Mouse (Mus musculus) retina, embryonic 14.5 days (tissue): ENCODE measurements around the gene Poc1a.

ENCODE experiments used
- DNase-seq: peaks from one replicate; pipeline ENCODE4 v3.0.0-alpha.2; 2015; ENCODE audit warnings: low spot score

The Poc1a gene

DNA sequence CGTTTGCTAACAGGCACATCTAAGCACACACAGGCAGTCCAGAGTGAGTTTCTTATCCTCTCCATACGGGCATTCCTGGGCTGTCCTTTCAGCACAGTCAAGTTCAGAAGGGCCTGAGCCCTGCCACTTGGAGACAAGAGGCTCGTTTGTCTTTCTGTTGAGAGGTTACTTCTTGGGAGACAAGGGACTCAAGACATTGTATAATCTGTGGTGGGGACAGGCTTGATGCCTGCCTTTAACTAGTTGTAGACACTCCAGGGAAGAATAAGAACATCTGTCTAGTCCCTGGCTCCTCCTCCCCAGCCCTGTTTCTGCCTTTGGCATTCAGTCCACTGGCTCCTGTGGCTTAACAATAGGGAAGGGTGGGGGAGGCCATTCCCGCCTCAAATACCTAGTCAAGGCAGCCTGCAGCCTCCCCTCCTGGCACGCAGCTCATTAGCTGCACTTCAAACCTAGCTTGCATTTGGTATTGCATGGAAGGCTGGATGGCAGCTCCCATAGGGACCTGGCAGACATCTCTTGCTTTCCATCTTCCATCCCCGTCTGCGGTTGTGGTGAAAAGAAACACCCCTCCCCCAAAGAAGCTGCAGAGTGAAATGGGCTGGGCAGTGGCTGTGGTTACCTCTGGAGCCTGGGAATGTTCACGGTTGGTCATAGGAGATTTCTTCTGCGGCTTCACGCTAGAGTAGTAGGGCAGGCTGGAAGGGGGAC, 57.8 kb downstream of the Poc1a start:
- DNase-seq: peak; percentile 46

DNA sequence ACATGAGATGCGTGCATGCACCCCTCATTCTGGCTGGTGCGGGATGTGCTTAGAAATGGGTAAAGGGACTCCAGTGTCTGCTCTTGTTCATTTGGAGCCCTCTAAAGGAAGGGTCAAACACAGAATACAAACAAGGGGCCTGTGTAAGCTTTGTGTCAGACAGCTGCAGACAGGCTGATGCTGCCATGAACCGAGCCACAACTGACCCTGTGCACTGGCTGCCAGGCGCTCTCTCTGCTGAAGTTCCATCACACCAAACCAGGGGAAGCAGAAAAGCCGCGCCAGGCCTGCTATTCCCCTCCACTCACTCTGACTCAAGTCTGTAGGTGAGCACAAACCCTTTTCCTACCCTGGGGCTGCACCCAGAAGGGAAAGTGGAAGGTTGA, 58.3 kb downstream of the Poc1a start:
- no peak for DNase-seq

DNA sequence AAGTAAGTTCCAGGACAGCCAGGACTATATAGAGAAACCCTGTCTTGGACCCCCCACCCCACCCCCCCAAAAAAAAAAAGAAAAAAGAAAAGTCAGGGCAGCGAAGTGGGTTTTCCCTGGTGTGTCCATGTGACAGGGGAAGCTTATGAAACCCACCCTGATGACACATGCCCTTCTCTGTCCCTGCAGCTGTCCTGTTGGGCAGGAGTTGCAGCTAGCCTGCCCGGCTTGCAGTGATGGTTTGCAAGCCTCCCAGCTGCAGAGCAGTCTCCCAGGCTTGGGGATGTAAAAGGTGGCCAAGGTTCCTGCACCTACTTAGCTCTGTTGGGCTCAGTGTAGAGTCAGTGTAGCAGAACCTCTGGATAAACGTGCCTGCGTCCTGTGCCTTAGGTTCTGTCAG, 58.9 kb downstream of the Poc1a start:
- DNase-seq: no peak

DNA sequence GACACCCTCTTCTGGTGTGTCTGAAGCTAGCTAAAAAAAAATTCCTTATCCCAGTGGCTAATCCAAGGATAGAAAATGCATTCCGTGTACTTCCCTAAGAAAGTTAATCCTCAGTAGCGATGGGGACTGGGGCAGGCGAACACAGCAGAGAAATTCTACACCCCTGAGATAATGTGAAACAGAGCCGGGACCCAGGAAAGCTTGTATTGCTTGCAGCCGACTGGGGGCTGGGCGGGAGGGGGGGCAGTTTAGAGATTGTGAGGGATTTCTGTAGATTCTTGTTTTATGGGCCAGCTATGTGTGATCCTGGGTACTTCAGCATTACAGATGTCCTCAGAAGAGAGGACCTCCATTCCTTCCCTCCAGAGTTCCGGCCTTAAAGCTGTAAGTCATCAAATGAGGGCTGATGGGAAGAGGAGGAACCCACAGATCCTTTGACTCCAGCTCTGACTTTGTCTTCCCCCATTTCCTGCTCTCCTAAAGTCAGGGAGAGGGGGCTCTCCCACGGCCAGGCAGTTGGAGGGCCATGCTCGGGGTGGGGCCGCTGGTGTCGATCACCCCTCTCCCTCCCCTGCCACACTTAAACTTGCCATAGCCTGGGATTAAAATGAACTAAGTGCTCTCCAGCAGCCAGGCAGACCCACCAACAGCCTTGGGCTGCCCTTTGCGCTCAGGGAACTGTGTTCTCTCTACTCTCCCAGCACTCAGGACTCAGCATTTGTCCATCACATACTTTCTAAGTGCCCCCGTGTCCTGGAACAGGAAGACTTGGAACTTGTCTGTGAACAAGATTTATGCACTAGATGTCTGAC, 59.8 kb downstream of the Poc1a start:
- DNase-seq: no peak

DNA sequence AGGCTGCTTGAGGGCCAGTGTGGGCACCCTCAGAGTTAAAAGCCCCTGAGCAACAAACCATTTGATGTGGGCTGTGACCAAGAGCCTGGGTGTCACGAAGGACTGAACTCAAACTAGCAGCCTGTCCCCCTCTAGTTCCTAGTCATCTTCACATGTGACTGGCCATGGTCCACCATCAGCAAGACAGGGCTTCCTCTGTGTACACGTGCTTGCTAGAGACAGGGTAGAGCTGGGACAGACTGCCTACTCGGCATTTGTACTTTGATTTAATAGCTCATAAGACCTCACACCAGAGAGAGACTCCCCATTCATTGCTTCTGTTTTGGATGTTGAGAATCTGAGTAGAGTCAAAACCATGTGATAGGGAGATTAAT, 60.4 kb downstream of the Poc1a start:
- no peak for DNase-seq

DNA sequence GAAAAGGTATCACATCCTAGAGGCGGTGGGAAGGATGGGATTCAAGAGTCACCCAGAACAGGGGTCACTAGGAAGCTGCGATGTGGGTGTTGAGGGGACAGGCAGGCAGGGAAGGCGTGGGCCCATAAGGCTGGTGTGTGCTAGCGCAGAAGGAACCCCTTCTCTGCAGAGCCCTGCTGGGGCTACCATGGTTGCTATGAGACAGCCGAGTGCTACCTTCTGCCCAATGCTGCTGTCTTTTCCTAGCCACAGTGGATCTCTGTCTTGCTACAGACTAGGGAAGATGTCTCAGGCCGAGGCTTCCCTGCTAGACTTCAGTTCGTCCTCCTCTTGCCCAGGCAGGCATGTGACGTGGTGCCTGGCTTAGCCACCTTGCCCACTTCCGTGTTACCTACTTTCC, 61.7 kb downstream of the Poc1a start:
- no peak for DNase-seq

DNA sequence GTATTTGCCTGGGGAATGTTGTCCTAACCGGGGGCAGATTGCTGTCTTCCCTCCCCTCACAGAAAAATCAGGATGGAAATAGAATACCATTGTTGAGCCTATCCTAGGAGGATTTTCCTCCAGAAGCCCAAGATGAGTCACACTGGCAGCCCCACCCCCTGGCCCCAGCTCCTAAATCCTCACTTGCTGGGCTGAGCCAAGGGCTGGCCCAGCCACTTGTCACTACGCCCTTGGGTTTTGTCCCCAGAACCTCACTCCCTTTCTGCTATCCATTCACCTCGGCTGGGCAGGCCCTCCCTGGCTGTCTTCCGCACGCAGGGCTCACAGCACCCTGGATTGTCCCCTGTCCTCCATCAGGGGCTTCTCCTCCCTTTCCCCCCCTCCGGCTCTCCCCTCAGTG, 64.3 kb downstream of the Poc1a start:
- DNase-seq: no peak

DNA sequence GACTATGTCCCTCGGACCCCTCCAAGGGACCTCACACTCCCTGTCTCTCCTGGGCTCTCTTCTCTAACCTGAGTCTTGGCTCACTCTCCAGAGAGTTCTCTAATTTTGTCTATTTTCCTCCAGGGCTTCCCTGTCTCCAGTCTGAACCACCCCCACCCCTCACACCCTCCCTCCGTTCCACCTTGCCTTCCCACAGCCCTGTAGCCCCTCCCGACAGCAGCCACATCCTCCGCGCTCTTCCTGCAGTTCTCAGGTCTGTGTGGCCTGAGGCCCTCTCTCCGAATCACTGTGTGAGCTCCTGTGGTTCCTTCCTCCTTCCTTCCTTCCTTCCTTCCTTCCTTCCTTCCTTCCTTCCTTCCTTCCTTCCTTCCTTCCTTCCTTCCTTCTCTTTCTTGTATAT, 64.8 kb downstream of the Poc1a start:
- DNase-seq: no peak

DNA sequence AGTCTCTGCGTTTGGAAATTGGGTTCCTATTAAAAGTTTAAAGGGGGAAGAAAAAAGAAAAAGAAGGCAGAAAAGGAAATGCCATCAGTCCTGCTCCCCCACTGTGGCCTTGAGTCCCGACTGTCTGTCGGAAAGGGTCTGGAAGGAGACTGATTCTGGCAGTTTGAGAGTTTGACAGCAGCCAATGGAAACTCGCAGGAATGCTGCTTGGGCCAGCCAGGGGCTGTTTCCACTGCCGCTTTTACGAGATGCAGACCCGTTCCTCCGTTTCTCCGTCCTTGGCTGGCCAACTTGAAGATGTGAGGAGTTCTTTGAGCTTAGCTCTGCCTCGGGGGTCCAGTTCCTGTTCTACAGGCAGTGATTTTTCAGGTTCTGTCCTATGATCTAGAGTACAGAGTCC, 67.4 kb downstream of the Poc1a start:
- no peak for DNase-seq

DNA sequence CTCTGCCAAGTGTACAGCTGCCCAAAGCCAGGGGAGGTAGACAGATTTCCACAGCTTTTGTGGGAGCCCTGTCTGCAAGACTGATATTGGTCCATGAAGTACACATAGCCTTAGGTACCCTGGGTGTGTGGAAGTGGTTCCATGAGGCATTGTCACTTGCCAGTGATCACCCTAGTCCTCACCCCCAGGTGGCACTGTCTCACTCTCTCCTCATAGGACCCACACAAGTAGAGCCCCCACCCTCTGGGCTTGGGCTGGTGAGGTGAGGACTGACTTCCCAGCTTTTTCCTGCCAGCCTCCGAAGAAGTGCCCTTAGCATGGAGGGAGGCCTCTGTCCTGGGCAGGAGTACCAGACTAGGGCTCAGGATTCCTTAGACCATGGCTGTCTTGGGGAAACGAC, 68.2 kb downstream of the Poc1a start:
- peak; percentile 50 for DNase-seq

DNA sequence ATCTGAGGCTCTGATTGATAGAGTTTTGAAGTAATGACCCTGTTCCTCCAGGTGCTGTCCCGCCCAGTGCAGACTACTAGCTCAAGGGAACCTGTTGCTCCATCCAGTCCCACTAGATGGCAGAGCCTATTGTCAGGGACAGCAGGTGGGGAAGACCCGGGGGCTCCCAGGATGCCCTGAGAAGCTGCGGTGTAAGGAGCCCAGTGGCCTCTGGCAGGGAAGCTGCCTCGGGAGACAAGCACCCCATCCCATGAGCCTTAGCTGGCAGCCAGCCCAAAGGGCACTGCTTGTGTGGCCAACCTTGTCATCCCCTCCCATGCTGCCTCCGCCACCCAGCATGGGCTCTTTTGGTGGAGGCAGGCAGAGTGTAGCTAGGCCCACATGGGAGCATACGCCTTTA, 70.3 kb downstream of the Poc1a start:
- DNase-seq: no peak

DNA sequence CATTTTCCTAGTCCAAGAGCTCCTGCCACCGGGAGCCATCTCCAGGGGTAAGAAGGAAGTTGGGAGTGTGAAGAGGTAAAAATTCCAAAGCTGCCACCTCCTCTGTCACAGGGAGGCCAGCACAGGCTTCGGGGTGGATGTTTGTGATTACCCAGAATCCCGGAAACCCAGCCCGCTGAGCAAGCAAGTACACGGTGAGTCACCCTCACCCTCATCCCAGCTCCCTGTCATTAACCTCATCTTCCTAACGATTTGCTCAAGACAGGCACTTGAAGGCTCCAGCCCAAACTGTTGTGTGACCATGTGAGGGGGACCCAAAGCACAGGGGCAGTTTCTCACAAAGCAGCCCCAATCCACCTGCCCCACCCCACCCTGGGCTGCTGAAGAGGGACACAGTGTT, 72.9 kb downstream of the Poc1a start:
- no peak for DNase-seq

DNA sequence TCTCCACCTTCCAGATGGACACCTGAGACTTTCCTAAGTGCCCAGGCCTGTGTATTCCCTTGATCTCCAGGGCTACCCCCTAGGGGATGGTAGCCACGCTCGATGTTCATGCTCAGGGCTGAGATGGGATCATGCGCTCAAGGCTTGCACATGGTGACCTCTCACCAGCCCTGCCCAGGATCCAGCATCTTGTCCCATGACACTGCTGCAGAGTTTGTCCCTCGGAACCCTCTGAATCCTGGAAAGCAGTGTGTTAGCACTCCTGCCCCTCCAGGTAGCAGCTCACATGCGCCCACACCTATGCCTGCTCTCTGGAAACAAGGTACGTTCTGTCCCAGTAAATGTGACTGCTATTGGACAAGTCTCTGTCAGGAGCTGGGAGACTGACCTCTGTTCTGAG, 73.9 kb downstream of the Poc1a start:
- DNase-seq: no peak

DNA sequence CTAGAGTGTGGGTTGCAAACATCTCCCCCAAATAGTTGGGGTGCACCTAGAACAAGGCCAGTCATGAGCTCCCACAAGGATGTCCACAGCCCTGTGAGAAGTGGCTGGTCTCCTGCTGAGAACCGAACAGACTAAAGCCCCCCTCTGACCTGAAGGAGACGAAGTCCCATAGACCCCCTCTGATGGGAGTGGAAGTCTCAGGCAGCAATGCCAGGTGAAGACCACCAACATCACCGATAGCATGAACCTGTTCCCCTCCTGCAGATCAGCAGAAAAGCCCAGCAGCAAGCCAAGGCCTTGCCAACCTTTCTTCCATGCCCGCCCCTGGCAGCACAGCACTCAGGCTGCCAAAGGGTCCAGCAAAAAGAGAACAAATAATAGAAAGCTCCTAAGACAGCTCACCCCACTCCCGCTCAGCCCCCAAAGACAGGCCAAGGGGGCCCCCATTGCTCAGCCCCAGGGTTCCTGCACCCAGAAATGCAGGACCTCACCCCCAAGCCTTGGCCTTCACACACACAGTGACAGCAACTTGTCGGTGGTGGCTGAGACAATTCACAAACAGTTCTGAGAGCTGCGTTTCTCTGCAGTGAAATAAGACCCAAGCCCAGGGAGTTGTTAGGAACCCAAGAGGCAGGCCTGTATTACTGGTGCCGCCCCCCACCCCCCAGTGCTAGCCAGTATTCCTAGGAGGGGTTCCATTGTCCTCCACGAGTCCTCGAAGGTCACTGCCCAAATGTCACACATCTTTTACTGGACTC, 74.5 kb downstream of the Poc1a start:
- no peak for DNase-seq

DNA sequence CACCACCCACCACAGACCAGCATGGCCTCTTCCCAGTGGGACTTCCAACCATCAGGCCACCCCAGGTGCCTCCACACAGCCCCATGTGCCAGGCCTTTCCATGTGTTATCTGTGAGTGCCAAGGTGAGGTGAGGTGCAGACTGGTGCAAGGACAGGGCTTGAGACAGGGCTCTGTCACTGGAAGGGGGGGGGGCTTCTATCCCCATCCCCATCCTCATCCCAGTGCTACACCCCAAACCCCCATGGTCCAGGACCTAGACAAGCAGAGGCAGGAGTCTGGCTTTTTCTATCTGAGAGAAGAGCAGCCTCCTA, 75.1 kb downstream of the Poc1a start:
- no peak for DNase-seq

DNA sequence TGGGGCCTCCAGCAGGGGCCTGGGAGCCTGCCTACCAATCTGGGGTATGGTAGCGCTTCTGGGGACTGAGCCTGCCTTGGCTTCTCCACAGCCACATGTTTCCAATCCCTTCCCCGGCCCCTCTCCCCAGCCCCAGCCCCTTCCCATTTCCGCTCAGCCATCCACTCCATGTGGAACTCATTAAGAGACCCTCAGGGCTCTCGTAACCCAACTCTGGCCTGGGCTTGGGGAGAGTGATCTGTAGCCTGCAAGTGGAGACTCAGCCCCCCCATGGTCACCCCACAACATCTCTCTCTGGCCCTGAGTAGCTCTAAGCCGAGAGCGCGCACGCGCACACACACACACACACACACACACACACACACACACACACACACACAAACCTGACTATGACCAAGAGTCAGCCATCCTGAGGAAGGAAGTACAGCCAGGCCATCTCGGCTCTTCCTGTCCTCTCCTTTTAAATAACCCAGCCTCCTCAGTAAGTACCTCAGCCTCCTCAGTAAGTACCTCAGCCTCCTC, 75.5 kb downstream of the Poc1a start:
- no peak for DNase-seq

DNA sequence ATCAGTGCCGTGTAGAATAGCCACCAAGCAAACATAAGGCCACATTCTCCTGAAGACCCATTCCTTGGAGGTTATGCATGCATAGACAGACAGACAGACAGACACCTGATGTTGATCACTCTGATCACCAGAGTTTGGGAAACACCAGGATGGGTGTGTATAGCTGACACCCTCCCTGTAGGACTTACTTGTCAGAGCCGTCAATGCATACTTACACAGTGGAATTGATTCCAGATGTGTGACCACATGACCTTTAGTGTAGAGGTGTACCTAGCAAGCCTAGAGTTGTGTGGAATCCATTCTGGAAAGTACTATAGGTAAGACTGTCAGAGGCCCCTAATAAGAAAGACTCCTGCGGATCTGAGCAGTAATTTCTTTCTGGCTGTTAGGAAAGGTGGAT, 76.3 kb downstream of the Poc1a start:
- no peak for DNase-seq

DNA sequence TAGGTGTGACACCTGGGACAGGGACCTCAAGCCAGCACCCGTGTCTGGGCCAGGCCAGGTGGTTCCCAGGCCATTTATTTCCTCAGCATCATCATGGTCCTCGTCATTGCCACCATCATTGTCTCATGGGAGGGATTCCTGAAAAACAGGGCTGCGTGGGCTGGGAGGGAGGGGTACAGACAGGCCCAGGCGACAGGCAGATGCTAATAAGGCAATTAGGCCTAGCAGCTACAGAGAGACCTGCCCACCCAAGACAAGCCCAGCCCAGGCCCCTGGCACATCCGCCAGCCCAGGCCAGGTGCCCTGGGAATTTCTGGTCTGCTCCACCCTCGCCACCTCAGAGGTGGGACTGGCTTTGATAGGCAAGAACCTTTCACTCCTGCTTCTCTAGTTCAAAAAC, 78.4 kb downstream of the Poc1a start:
- DNase-seq: no peak

DNA sequence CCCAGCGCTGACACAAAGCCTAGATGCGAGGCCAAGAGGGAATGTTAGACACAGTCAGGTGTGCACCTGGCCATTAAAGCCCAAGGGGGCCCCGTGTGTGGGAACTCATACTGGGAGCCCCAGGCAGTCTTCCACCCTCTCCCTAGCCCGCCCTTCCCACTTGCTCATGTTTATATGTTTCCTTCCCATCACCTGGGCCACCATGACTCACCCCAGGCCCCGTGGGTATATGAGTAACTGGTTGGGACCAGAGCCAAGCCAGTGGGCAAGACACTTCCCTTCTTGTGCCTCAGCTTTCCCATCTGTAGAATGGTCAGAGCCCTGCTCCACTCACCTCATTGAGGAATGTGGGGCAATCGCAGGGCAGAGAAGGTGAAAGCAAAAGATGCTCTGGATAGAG, 80.3 kb downstream of the Poc1a start:
- no peak for DNase-seq

DNA sequence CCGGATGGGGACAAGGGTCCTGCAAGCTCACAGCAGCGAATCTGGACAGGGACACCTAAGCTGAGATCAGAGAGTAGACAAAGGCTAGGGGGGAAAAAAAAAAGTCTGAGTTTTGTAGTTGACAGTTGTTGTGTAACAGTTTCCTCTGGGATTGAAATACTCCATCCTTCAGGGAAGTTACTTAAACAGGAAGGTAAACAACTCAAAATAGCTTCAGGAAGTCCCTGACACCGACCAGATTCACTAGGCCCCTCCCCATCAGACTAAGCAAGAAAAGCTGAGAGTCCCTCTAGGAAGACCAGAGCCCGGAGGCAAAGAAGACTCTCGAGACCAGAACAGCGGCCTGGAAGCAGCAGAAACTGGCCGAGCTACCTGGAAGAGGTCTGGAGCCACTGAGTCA, 84.5 kb downstream of the Poc1a start:
- DNase-seq: no peak

DNA sequence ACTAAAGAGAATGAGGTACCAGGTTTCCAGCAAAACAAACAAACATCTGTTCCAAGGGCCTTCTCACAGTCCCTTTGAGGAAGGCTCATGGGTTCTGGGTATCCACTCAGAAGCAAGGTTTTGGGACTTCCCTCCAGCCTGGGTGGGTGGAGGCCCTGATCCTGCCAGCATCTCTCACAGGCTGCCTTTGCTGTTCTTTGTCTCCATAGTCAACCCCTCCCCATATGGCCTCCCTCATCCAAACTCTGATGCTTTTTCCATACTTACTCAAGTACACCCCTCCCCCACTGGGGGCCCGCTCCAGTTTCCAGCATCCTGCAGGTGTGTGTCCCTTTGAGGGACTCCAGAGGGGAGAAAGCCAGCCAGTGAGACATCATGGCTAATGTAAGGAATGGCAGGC, 85.3 kb downstream of the Poc1a start:
- no peak for DNase-seq

DNA sequence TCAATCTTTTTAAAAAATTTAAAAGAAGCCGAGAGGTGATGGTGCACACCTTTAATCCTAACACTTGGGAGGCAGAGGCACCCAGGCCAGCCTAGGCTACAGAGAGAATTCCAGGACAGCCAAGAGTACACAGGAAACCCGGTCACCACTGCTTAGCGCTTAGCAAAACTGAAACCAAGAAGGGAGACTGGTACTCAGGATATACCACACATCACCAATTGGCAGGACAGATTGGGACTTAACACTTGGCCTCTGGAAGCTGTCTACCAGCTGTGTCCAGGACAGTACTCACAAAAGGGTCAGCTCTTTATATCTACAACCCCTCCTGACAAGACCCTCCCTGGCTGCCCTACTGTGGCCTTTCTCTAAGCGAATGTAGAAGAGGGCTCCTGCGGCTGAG, 86.1 kb downstream of the Poc1a start:
- DNase-seq: no peak

DNA sequence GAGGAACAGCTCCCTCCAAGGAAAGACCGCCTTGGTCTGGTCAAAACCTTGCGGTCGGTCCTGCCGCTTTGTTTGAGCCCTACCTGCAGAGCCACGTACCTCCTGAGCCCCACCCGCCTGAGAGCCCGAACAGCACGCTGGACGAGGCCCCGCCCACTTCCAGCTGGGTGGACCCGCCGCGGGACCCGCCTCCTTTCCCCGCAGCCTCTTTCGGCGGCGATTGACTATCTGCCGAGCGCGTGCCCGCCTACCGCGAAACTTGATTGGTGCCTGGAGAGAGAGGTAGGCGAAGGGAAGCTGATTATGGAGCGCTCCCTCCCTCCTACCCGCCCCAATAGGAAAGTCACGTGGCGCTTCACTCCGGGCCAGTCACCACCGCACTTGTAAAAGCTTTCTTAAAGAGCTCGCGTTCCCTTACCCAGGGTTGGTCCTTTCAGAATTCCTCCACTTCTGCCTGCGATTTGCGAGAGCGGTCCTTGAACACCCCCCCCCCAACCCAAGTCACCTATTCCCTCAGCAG, 86.8 kb downstream of the Poc1a start:
- DNase-seq: peak; percentile 96
